Mouse (Mus musculus): Measurements from ENCODE around the gene Sdhaf2.

DNA sequence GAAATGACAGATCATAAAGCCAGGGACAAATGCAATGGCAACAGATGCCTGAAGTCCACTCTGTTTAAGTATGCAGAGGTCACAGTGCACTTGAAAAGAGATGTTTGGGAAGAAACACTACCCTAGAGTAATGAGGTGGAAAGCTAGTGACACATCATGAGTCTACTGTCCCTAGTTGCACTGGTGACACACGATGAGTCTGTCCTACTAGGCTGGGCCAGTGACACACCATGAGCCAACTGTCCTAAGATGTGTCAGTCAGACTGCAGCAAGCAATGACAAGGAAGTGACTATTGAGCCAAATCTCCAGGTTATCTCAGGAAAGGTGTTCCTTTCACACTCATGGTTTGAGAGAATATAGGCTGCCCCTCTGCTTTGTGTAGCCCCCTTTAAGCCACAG is 30.3 kb downstream of the Sdhaf2 start:
- TF ChIP-seq CTCF (IDR thresholded peaks at IDR 0.05; ENCODE audit: borderline replicate concordance, extremely low read depth, insufficient read depth, insufficient read length): no peak
- TF ChIP-seq POLR2A (IDR thresholded peaks at IDR 0.05; ENCODE audit: borderline replicate concordance, extremely low read depth, insufficient read depth, insufficient read length, poor library complexity, severe bottlenecking): no peak
